Mouse (Mus musculus) CH12.LX (cell line): ENCODE measurements at regions not wholly inside any gene's neighbourhood (a gene's known extent, or its start where the extent isn't known, plus 50 kb on each side); places are given as distances from the start of the nearest gene placed in this dataset.
A peak's percentile ranks its signal among the peaks of the same experiment; 100 is the strongest.

ENCODE experiments used
- DNase-seq: peaks from one replicate; pipeline ENCODE4 v3.0.0-alpha.2; 2013; ENCODE audit errors: extremely low read depth
- H3K27ac ChIP-seq: 2 replicates; pipeline ENCODE4 v1.5.1; 2012; ENCODE audit warnings: low read depth, mild to moderate bottlenecking, control low read depth, moderate library complexity; ENCODE audit not compliant: insufficient read depth
- H3K27me3 ChIP-seq: replicated peaks from 2 replicates; pipeline ENCODE3; 2012; ENCODE audit warnings: inconsistent platforms
- H3K36me3 ChIP-seq, 2 experiments: replicated peaks in 1 of 2; 2 replicates each; pipeline versions ENCODE3 to v1.6.1; 2012; ENCODE audit warnings: inconsistent platforms in 1 of 2, low read length in 1 of 2, mild to moderate bottlenecking in 1 of 2, mixed read lengths in 1 of 2, moderate library complexity in 1 of 2; ENCODE audit not compliant: control insufficient read depth in 1 of 2, insufficient read depth in 1 of 2
- H3K4me1 ChIP-seq, 2 experiments: 2 replicates each; pipeline ENCODE4 v1.6.1; 2012; ENCODE audit warnings: inconsistent platforms in 1 of 2, moderate library complexity in 1 of 2; ENCODE audit not compliant: insufficient read depth in 2 of 2, control insufficient read depth in 1 of 2
- H3K4me2 ChIP-seq: 2 replicates; pipeline ENCODE4 v1.6.1; 2012; ENCODE audit warnings: low read depth, mild to moderate bottlenecking, control low read depth; ENCODE audit not compliant: poor library complexity, insufficient read depth, severe bottlenecking
- H3K4me3 ChIP-seq, 3 experiments: fragments of 150-350 bp in 1 of 3; sonication (generic) in 1 of 3; replicated peaks in 1 of 3; 2 replicates each; pipeline versions ENCODE3 to v1.5.1; 2011 to 2012; ENCODE audit warnings: low read depth in 2 of 3, low read length in 2 of 3, mild to moderate bottlenecking in 2 of 3, moderate library complexity in 2 of 3, control low read depth in 1 of 3, improper control_type of control experiment in 1 of 3, inconsistent platforms in 1 of 3, mixed read lengths in 1 of 3; ENCODE audit not compliant: poor library complexity in 1 of 3
- H3K79me2 ChIP-seq: replicated peaks from 2 replicates; pipeline ENCODE4 v1.6.1; 2012; ENCODE audit warnings: mild to moderate bottlenecking, moderate library complexity; ENCODE audit not compliant: control insufficient read depth, poor library complexity, insufficient read depth, severe bottlenecking; ENCODE audit errors: extremely low read depth
- H3K9ac ChIP-seq: 2 replicates; pipeline ENCODE4 v1.6.1; 2012; ENCODE audit warnings: low read depth, mild to moderate bottlenecking, control low read depth, moderate library complexity; ENCODE audit not compliant: insufficient read depth
- H3K9me3 ChIP-seq: replicated peaks from 2 replicates; pipeline ENCODE3; 2012; ENCODE audit warnings: low read length, inconsistent platforms, mixed read lengths
- CHD2 ChIP-seq: IDR thresholded peaks from 2 replicates; pipeline ENCODE4 v1.6.1; 2011; ENCODE audit warnings: low read length, improper control_type of control experiment
- CTCF ChIP-seq, 2 experiments: IDR thresholded peaks in 1 of 2; conservative IDR thresholded peaks in 1 of 2; 2 replicates each; pipeline ENCODE4 v1.5.1; 2011 to 2012; ENCODE audit warnings: low read depth in 2 of 2, low read length in 2 of 2, improper control_type of control experiment in 1 of 2, inconsistent platforms in 1 of 2, mild to moderate bottlenecking in 1 of 2, moderate library complexity in 1 of 2
- E2F4 ChIP-seq: IDR thresholded peaks from 2 replicates; pipeline ENCODE4 v1.6.1; 2011; ENCODE audit warnings: low read depth, low read length, improper control_type of control experiment; ENCODE audit not compliant: insufficient replicate concordance
- ELF1 ChIP-seq: IDR thresholded peaks from 2 replicates; pipeline ENCODE4 v1.6.1; 2014; ENCODE audit warnings: low read depth, mild to moderate bottlenecking, inconsistent platforms, low read length, improper control_type of control experiment
- ETS1 ChIP-seq: conservative IDR thresholded peaks from 2 replicates; pipeline ENCODE4 v1.6.1; 2012; ENCODE audit warnings: low read depth, mild to moderate bottlenecking, inconsistent platforms, low read length, improper control_type of control experiment, moderate library complexity
- GABPA ChIP-seq: IDR thresholded peaks from 2 replicates; pipeline ENCODE4 v1.6.1; 2012; ENCODE audit warnings: low read depth, low read length, improper control_type of control experiment, inconsistent platforms; ENCODE audit not compliant: insufficient replicate concordance
- JUND ChIP-seq: conservative IDR thresholded peaks from 2 replicates; pipeline ENCODE4 v1.6.1; 2011; ENCODE audit warnings: low read depth, low read length, improper control_type of control experiment
- MAX ChIP-seq: IDR thresholded peaks from 2 replicates; pipeline ENCODE4 v1.6.1; 2011; ENCODE audit warnings: low read length, improper control_type of control experiment
- MAZ ChIP-seq: IDR thresholded peaks from 2 replicates; pipeline ENCODE4 v1.6.1; 2012; ENCODE audit warnings: low read depth, mild to moderate bottlenecking, inconsistent platforms, low read length, improper control_type of control experiment, moderate library complexity
- MXI1 ChIP-seq: IDR thresholded peaks from 2 replicates; pipeline ENCODE4 v1.6.1; 2011; ENCODE audit warnings: mild to moderate bottlenecking, low read depth, low read length, improper control_type of control experiment
- MYC ChIP-seq: IDR thresholded peaks from 2 replicates; pipeline ENCODE4 v1.6.1; 2011; ENCODE audit warnings: low read depth, mild to moderate bottlenecking, improper control_type of control experiment, low read length
- NELFE ChIP-seq: IDR thresholded peaks from 2 replicates; pipeline ENCODE4 v1.6.1; 2011; ENCODE audit warnings: low read depth, low read length, improper control_type of control experiment
- NRF1 ChIP-seq: IDR thresholded peaks from 2 replicates; pipeline ENCODE4 v1.6.1; 2014; ENCODE audit warnings: low read depth, mild to moderate bottlenecking, inconsistent platforms, low read length, improper control_type of control experiment, moderate library complexity
- RAD21 ChIP-seq: IDR thresholded peaks from 2 replicates; pipeline ENCODE4 v1.6.1; 2011; ENCODE audit warnings: low read depth, mild to moderate bottlenecking, low read length, improper control_type of control experiment, moderate library complexity
- SMC3 ChIP-seq: IDR thresholded peaks from 2 replicates; pipeline ENCODE4 v1.6.1; 2011; ENCODE audit warnings: low read depth, low read length, improper control_type of control experiment
- TBP ChIP-seq: conservative IDR thresholded peaks from 2 replicates; pipeline ENCODE4 v1.6.1; 2011; ENCODE audit warnings: low read depth, low read length, improper control_type of control experiment
- UBTF ChIP-seq: IDR thresholded peaks from 2 replicates; pipeline ENCODE4 v1.6.1; 2012; ENCODE audit warnings: low read depth, mild to moderate bottlenecking, inconsistent platforms, low read length, improper control_type of control experiment, moderate library complexity
- USF1 ChIP-seq: IDR thresholded peaks from 2 replicates; pipeline ENCODE4 v1.6.1; 2014; ENCODE audit warnings: low read depth, mild to moderate bottlenecking, inconsistent platforms, low read length, improper control_type of control experiment
- USF2 ChIP-seq: conservative IDR thresholded peaks from 2 replicates; pipeline ENCODE4 v1.6.1; 2011; ENCODE audit warnings: low read depth, low read length, improper control_type of control experiment
- ZC3H11A ChIP-seq: IDR thresholded peaks from 2 replicates; pipeline ENCODE4 v1.6.1; 2012; ENCODE audit warnings: low read depth, mild to moderate bottlenecking, inconsistent platforms, low read length, improper control_type of control experiment
- ZMIZ1 ChIP-seq: IDR thresholded peaks from 2 replicates; pipeline ENCODE4 v1.6.1; 2012; ENCODE audit warnings: low read depth, mild to moderate bottlenecking, inconsistent platforms, low read length, improper control_type of control experiment
- ZNF384 ChIP-seq: IDR thresholded peaks from 2 replicates; pipeline ENCODE4 v1.6.1; 2012; ENCODE audit warnings: low read depth, low read length, improper control_type of control experiment, inconsistent platforms
- dilution Hi-C: fragments of 300-500 bp; cut with MboI; formaldehyde crosslinking; loops from 2 replicates; pipeline ENCODE4 v1.14.3; 2020; ENCODE audit warnings: low sequenced_read_pairs; ENCODE audit not compliant: extremely low pct_unique_long_range_greater_than_20kb, extremely low pct_ligation_motif_present
- in situ Hi-C: fragments of 300-500 bp; cut with MboI; formaldehyde crosslinking; loops from 3 replicates; pipeline ENCODE4 v1.14.3; 2019; ENCODE audit warnings: low sequenced_read_pairs, low pct_ligation_motif_present, low pct_unique_long_range_greater_than_20kb, mixed read lengths

DNA sequence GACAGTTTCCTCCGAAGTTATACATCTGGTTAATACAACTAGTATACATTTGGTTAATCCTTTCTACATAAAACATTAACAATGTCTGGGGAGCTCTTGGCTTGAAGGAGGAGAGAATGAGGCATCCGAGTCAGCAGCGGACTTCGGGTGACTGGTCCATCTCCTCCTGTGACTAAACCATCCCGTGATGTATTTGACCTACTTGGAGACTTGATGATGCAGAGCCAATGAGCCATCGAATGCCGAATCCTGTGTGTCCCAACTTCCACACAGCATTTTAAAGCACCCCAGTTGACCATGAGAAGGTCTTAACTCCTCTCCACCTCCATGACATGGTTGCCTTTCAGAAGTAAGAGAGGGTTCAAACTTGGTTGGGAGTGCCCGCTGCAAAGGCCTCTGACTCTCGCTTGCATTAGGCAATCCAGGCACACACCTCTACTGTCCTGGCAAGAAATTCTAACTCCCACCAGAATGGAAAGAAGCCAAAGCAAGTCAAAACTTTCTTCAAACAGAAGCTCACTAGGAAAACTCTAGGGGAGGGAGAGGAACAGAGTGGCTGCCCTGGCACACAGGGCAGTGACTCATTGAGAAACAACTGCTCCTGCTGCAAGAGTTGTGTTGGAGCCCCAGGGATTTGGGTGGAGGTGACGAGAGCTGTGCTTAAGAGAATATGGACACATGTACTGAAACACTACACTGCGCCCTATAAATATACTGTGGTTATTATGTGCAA lies 75.4 kb upstream of the Etv6 start:
- in situ Hi-C loops: loop anchor here (5.0 to 25.0 kb wide), 3 partner anchors 425 to 652 kb away; no protein-coding TSS in a partner anchor
- H3K4me2 ChIP-seq: no peak overlapping the region
- no peaks in the 10 kb centered on the region for H3K36me3 ChIP-seq
- no peak overlapping the region for H3K9ac ChIP-seq
- H3K27ac ChIP-seq: no peak overlapping the region
- H3K9me3 ChIP-seq: no peaks in the 10 kb centered on the region
- no peaks in the 10 kb centered on the region for H3K79me2 ChIP-seq
- H3K4me1 ChIP-seq: peaks cover 0 to 13% of the 10 kb centered on the region in 2 experiments; a peak in 2 of 4 replicates
- H3K27me3 ChIP-seq: no peaks in the 10 kb centered on the region
- dilution Hi-C loops: no loop called here
- H3K4me3 ChIP-seq: no peak overlapping the region
- no peak for TF ChIP-seq MYC
- no peak for TF ChIP-seq NRF1
- TF ChIP-seq CHD2: no peak
- TF ChIP-seq SMC3: no peak
- no peak for TF ChIP-seq ZMIZ1
- TF ChIP-seq NELFE: no peak
- TF ChIP-seq ETS1: no peak
- no peak for TF ChIP-seq MXI1
- TF ChIP-seq MAZ: no peak
- no peak for TF ChIP-seq TBP
- no peak for TF ChIP-seq E2F4
- TF ChIP-seq ELF1: no peak
- TF ChIP-seq USF1: no peak
- DNase-seq: peak; percentile 27

DNA sequence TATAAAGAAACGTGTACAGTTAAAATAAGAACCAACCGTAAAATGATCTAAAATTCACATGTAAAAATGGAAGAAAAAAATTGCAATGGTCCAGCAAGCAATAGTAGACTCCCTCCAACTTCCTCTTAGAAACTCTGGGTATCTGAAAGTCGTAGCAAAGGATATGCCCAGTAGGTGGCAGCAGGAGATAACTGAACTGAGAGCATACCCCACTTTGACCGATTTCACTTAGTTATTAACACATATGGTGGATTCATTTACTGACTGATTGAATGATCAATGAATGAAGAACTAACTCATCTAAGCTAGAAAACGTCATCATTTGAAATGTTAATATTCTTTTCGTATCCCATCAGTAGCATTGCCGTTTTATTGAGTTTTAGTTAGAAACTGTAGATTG lies 74.8 kb upstream of the Etv6 start:
- H3K27ac ChIP-seq: no peak overlapping the region
- no peaks in the 10 kb centered on the region for H3K36me3 ChIP-seq
- H3K27me3 ChIP-seq: no peaks in the 10 kb centered on the region
- no peaks in the 10 kb centered on the region for H3K79me2 ChIP-seq
- peak; percentile 90 for DNase-seq
- in situ Hi-C loops: loop anchor here (10.0 to 25.0 kb wide), 2 partner anchors 424 to 652 kb away; no protein-coding TSS in a partner anchor
- peaks cover 0 to 13% of the 10 kb centered on the region in 2 experiments; a peak in 2 of 4 replicates for H3K4me1 ChIP-seq
- H3K9me3 ChIP-seq: no peaks in the 10 kb centered on the region
- no peak overlapping the region for H3K9ac ChIP-seq
- TF ChIP-seq ZC3H11A (peak; percentile 98), MAX (no peak), CTCF (conservative IDR thresholded peaks at IDR 0.05 in 1 of 2, IDR thresholded peaks at IDR 0.05 in 1 of 2; ENCODE audit: low read depth in 2 of 2, low read length in 2 of 2) (peak; percentile 44 to 95), SMC3 (peak; percentile 95), GABPA (no peak), UBTF (no peak), ZNF384 (0 out of 2 replicates have a peak, but pooled peaks have one; percentile 32), JUND (peak; percentile 29; the same call in 1 of the 2 replicates), MYC (peak; percentile 13; the same call in 1 of the 2 replicates), USF2 (no peak), CHD2 (no peak), RAD21 (peak; percentile 99)
- TF ChIP-seq, all 38 proteins: peak for 7
- Histone ChIP-seq H3K4me3 (no peak overlapping the region), H3K4me2 (no peak overlapping the region)
- dilution Hi-C loops: no loop called here
